Mouse (Mus musculus): ENCODE data around the gene Akap1.

Gene Akap1

DNA sequence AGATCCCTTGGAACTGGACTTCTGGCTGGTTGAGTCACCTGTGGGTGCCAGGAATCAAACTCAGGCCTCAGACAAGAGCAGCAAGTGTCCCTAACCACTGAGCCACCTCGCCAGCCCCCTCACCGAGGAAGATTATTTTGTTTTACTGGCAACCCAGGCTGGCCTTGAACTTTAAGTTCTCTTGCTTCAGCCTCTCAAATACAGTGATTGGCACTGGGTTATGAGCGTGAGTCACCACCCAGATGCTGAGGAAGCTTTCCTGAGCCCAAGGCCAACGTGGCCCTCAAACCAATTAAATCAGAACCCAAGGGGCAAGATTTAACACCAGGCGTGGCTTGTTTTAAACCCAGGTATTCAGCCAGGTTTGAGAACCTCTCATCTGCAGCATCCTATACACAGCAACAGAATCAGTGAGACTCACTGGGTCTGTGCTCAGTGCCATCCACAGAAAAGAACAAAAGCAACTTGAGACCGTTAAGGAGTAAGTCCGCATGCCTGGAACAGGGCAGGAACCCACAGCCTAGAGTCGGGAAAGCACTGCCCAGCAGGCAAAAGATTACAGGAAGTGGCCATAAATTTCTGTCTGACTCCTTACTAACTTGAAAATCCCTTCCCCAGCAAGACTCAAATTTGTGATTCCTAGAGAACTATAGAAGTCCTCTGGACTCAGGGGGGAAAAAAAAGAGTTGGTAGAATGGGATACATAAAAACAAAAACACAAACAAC is 16.9 kb downstream of the Akap1 start:
- no peak for ATAC-seq (ENCODE audit: insufficient number of reproducible peaks, low FRiP score, low TSS enrichment)

DNA sequence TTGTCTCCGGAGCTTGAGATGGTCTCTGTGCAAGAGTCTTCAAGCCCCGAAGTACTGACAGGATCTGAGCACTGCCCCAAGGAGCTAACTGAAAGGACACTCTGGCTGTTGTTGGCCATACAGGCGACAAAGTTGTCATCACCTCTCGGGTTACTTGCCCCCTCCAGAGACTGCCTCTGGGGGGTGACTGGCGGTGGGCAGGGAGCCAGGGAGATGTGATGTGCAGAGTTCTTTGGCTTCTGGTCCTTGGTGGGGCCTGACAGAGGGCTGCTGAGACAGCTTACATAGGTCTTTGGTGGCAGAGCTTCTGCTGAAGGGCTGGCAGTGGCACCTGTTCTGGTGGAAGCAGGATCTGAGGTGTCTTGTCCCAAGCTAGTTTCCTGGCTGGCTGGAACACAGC is 20.0 kb downstream of the Akap1 start:
- no peak for ATAC-seq (ENCODE audit: insufficient number of reproducible peaks, low FRiP score, low TSS enrichment)

DNA sequence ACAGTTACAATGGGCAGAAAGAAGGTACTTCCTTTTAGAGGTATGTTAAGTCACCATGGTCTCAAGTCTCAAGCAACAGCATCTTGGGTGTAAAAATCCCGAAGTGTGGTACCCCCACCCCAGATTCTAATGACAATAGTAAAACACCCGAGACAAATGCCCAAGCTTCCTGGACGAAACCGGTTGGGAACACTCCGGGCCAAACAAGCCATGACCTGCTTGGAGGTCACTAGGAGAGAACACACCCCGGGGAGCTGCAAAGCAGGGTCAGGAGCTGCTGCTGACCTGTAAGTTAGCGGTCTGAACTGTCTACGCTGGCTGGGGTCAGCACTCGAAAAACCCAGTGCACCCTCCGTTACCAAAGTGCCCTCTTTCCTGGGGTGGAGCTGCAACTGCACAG is 21.1 kb downstream of the Akap1 start:
- ATAC-seq (ENCODE audit: insufficient number of reproducible peaks, low FRiP score, low TSS enrichment), result no peak

DNA sequence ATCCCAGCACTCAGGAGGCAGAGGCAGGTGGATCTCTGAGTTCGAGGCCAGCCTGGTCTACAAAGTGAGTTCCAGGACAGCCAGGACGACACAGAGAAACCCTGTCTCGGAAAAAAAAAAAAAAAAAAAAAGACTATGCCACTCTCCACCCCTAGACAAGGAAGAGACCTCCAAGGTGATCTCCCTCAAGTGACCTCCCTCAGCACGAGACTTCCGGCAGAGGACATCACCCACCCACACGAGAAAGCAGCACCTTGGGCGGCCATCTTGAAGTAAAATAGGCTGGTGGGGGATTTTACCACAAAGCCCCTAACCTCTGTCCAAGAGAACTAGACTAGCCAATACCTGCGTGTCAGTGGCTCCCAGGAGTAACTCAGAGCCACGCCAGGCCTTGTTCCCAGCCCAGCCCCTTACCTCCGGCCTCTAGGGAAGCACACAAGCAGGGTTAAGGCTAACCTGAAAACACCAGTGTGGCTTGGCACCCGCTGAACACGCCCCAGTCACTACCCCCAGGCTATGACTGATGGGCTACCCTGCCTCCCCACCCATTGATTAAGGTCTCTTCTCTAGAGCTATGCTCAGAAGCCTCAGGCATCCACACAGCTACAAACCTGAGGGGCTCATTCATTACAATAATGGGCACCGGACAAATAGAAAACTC is 21.9 kb downstream of the Akap1 start:
- ATAC-seq (ENCODE audit: insufficient number of reproducible peaks, low FRiP score, low TSS enrichment), result no peak

DNA sequence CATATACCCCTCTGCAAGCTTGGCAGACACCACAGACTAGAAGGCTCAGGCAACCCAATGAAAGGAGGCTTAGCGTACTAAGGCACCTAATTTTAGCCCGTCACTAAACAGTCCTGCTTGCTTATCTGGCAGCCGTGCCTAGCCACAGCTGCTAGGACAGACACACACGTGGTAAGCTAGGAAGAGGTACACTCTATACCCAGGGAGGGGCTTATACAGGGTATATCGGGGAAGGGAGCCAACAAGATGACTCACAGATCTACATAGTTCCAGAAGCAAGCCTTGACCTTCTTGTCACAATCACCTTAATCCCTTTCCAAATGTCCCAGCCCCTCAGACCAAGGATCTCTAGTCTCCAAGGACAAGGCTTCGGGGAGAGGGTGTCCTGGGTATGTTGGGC is 23.0 kb downstream of the Akap1 start:
- ATAC-seq (ENCODE audit: insufficient number of reproducible peaks, low FRiP score, low TSS enrichment), result no peak

DNA sequence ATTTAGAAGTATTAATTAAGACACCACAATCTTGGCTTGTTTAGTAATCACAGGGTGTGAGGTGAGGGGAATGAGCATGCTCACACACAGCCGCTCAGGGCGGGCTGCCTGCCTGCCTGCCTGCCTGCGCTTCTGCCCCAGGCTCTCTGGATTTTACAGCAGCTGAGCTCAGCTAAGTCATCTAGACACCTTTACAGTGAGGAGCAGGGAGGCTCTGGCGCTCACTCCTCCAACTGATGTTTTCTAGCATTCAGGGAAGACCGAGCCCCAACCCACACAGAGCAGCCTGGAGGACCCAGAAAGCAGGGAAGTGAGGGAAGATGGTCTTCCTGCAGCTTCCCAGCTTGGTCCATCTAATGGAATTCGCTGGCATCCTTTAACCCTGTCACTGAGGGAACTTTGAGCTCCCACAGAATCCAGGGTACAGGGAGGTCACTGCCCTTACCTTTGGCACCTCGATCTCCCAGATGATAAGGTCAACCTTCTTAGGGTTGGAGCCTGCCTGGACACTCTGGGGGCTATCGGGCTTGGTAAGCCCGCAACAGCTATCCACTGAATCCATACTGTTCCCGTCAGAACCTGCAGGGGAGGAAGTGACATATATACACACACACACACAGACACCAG is 23.5 kb downstream of the Akap1 start:
- no peak for ATAC-seq (ENCODE audit: insufficient number of reproducible peaks, low FRiP score, low TSS enrichment)

DNA sequence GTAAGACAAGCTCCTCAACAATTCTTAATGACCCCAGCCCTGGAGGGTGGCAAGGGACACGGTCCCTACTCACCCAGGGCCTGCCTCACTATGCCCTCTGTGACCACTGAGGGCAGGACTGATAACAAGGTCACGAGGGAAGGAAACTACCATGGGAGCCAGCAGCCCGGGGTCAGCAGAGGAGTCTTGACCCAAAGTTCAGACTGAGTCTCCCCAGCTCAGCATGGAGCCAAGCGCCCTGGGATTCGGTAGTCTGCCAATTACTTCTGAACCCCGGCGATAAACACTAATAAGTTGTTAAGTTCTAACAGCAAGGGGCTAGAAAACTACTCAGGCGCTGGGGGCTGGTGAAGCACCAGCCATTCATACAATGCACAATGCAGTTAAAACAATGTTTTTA is 24.1 kb downstream of the Akap1 start:
- ATAC-seq (ENCODE audit: insufficient number of reproducible peaks, low FRiP score, low TSS enrichment), result no peak

DNA sequence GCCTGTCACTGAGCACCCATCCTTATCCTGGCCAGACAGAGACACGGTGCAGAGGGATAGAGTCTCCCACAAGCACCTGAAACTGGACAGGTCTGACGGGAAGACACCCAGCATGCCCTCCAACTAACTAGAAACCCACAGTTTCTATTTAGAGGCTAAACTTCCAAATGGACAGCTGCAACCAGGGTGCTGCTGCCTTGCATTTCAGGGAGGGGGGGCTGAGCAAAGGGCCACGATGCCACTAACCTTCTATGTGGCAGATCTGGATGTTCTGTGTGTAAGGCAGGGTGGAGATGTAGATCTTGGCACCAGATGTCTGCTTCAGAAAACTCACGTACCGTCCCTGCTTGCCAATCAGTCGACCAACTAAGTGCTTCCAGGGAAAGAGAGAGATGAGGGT is 25.0 kb downstream of the Akap1 start:
- ATAC-seq (ENCODE audit: insufficient number of reproducible peaks, low FRiP score, low TSS enrichment), result no peak

DNA sequence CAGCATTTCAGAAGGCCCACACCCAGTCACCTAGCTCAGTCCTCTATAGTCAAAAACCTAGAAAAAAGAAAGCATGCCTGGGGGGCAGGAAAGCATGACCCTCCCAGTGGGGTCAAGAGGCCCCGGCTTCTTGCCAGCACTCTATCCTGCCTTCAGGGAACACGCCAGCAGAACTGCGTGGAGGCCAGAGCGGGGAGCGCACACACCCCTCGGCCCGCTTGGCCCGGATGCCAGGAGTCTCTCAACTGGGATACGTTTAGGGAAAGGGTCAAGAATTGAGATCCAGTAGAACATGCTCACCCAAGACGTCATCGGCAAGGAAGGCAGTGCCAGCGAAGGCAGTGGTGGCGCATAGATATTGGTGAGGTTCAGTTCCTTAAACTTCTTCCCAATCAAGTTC is 25.8 kb downstream of the Akap1 start:
- ATAC-seq (ENCODE audit: insufficient number of reproducible peaks, low FRiP score, low TSS enrichment), result no peak

DNA sequence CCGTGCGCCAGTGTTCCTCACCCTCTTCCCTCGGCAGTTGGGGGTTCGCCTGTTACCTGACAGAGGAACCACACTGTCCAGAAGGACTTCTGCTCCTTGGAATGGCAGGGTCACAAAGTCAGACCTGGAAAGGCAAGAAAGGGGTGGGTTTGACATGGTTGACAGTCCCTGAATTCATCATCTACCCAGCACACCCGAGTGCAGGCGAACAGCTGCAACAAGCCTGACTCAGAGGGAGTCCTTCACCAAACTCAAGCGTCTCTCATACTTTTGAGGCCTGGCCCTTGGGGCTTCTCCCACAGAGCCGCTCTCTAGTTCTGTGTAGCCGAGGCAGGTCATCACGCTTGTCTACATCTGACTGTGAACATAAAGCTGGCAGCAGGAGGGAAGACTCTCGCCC is 29.8 kb downstream of the Akap1 start:
- ATAC-seq (ENCODE audit: insufficient number of reproducible peaks, low FRiP score, low TSS enrichment), result no peak

DNA sequence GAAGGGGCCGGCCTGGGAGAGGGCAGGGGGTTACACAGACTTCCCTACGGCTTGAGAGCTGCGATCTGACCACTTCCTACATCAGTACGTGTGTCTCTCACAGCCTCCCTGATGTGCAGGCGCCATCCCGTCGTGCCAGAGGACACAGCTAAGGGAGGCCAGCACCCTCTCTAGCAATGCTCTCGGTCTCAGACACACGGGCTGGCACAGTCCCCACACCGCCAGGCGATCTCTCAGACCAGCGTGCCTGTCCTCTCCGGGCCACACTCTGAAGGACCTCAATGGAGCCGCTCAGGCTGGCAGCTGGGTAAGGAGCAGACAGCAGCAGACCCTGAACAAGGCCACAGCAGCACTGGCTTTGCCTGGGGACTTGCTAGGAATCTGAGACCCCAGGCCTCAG is 30.3 kb downstream of the Akap1 start:
- ATAC-seq (ENCODE audit: insufficient number of reproducible peaks, low FRiP score, low TSS enrichment), result no peak

DNA sequence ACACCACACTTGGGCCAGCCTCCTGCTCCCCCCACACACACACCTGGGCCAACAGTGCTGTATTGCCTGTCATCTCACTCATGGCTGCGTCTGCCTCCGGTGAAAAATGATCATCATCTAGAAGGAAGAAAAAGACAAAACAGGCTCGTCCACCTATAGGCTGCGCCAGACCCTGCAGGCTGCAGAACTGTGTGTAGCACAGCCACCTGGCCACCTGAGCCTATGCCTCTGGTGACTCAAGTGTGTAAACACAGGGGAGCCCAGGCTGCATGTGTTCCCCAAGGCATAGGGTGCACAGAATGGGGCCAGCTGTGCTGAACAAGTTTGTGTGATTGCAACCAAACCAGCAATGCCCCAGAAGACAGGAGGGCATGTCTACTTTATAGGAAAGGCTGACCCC is 31.3 kb downstream of the Akap1 start:
- ATAC-seq (ENCODE audit: insufficient number of reproducible peaks, low FRiP score, low TSS enrichment), result no peak

DNA sequence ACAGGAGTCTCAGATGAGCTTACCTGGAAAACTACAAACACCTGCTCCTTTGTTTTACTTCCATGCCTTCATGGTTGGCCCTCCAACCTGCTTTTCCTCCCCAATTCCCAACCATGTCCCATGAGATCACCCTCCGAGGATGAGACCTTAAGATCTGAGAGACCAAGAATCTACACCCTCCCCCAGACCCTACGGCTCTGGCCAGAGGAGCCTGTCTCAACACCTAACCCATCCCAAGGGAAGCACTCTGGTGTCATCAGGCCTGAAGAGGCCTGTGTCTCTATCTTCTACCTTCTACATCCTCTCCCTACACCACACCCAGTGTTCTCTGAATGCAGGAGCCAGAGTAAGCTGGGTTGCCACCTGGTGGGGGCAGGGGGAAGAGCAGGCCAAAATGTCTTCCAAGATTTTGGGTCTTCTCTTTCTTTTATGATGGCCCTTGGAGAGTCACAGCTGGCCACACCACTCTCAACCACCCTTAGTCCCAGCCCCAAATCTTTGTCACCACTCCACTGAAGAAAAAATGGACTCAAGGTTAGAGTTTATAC is 34.1 kb downstream of the Akap1 start:
- no peak; the same call in 1 of the 2 replicates for ATAC-seq (ENCODE audit: insufficient number of reproducible peaks, low FRiP score, low TSS enrichment)

DNA sequence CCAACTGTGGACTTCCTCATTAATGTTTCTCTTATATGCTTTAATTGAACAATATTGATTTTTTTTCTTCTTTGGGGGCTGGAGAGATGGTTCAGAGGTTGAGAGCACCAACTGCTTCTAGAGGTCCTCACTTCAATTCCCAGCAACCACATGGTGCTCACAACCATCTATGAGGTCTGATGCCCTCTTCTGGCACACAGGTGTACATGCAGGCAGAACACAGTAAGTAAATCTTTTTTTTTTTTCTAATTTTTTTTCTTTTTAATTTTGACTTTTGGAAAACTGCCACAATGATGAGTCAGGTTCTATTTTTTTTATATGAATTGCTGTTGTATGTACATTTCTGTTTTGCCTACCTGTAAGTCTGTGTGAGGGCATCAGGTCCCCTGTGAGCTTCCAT is 35.9 kb downstream of the Akap1 start:
- ATAC-seq (ENCODE audit: insufficient number of reproducible peaks, low FRiP score, low TSS enrichment), result no peak

DNA sequence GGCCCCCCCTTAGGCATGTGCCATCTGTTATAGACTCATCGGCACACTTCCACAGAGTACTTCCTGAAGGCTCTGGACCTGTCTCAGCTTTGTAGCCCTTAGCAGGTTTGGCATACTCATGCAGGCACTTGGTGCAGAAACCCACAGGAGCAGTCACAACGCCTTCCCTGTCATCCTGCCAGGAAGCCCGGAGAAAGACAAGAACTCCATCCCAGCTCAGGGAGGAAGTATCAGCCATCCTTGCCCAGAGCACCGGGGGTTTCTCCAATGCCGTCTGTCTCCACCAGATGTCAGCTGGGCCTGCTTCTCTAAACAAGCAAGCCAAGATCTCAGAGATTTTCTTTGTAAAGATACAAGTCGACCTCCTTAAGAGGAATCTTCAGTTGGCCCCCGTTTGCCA is 38.5 kb downstream of the Akap1 start:
- ATAC-seq (ENCODE audit: insufficient number of reproducible peaks, low FRiP score, low TSS enrichment), result no peak

DNA sequence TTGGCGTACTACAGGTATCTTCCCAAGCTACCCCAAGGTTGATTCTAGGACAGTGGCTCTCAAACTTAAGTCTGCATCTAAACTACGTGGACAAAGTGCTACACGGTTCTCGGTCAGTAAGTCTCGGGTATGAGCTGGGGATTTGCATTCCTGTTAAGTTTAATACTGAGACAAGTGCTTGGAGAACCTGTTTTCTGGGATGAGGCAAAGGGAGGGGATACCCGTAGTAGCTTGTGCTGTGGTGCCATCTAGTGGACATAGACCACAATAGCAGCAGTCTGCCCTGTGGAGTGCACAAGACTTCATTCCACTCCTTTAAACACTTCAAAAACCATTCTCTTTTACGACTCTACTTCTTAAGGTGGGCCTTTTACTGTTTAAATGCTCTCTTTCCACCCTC is 41.4 kb downstream of the Akap1 start:
- peak; percentile 66; the same call in 1 of the 2 replicates for ATAC-seq (ENCODE audit: insufficient number of reproducible peaks, low FRiP score, low TSS enrichment)

DNA sequence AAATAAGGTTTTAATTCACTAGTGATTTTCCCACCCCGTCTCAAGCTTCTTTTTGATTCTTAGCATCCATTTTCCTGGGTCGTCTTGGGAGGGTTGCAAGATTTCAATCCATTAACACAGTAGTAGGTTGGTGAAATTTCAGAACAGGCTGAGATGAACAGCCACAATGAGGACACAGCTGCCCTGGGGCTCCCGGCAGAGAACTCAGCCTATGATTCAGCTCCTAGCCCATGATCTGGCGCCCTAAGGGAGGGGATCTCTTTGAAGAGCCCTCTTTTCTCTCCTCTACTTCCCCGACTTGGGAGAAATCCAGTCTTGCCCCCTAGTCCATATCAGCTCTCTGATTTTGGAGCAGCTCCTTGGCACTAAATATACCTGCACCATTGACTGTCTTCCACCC is 41.9 kb downstream of the Akap1 start:
- ATAC-seq (ENCODE audit: insufficient number of reproducible peaks, low FRiP score, low TSS enrichment), result no peak

DNA sequence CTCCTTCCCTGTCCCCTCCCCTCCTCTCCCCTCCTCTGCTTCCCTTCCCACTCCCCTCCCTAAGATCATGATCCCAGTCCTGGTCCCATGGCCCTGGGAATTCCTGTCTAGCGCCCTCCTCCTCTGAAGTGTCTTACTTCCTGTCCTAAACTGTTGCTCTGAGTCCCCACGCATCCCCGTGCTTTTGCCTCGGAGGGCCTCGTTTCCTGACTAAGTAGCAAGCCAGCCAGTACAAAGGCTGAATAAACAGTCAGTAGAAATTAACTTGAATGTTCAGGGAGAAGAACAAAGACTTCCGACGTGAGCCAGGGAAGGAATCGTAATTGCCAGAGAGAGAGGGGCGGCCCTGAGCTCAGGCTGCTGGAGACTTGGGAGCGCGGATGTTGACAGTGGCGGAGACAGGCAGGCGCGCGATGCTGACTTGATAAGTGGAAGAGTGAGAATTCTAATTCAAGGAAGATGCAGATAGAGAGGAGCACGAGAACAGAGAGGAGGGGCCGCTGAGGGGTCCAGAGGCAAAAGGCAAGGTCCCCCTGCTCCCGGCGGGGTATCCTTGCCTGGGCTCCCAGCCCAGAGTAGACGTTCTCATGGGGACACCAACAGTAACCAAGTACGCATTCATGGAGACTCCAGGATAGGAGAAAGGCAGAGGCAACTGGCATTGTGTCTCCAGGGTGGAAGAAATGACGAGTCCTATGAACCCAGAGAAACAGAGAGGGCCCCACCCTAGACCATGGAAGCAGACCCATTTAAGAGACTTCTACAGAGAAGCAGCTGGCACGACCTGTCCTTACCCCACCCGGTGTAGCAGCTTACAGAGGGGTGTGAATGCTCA is 43.4 kb downstream of the Akap1 start:
- ATAC-seq (ENCODE audit: insufficient number of reproducible peaks, low FRiP score, low TSS enrichment), result no peak

DNA sequence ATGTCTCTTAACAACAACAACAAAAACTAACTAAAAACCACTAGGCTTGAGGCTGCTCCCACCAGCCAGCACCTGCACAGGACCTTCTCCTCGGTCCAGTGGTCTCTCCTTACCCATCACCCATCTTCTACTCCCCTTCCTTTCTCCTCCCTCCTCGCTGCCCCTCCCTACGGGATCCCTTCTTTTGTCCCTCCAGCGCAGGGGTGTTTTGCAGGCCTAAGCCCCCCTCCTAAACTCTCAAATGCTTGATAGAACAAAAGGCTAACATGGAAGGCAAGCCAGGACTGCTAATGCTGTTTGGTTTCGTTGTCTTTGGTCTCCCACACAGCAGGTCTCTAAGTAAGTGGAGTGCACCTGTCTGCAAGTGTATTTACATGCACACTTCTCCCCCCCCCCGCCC is 44.1 kb downstream of the Akap1 start:
- ATAC-seq (ENCODE audit: insufficient number of reproducible peaks, low FRiP score, low TSS enrichment), result no peak

DNA sequence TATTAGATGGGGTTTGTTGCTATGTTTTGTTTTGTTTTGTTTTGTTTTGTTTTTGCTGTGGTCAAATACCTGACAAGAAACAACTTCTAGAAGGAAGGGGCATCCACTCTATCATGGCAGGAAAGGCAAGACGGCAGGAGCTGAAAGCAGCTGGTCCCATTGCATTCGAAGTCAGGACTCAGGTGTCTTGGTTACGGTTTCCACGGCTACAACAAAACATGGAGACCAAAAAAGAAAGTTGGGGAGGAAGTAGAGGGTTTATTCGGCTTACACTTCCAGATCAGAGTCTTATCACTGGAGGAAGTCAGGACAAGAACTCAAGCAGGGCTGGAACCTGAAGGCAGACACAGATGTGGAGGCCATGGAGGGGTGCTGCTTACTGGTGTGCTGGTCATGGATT is 47.3 kb downstream of the Akap1 start:
- ATAC-seq (ENCODE audit: insufficient number of reproducible peaks, low FRiP score, low TSS enrichment), result no peak
